Mouse (Mus musculus) testis, adult 2 months (tissue): ENCODE measurements at regions not wholly inside any gene's neighbourhood (a gene's known extent, or its start where the extent isn't known, plus 50 kb on each side); places are given as distances from the start of the nearest gene placed in this dataset.

Source experiments
- CTCF ChIP-seq: fragments of 200-500 bp; IDR thresholded peaks from 2 replicates; pipeline ENCODE4 v1.5.1; 2012; ENCODE audit warnings: low read depth, mild to moderate bottlenecking, inconsistent platforms, low read length, moderate library complexity; ENCODE audit not compliant: control insufficient read depth, insufficient read depth, insufficient replicate concordance
- POLR2A ChIP-seq: fragments of 200-500 bp; IDR thresholded peaks from 2 replicates; pipeline ENCODE4 v1.6.1; 2012; ENCODE audit warnings: low read depth, mild to moderate bottlenecking, inconsistent platforms, low read length, moderate library complexity; ENCODE audit not compliant: control insufficient read depth

GRCm38 (mm10) chr12:68676096-68676775 lies 482.8 kb downstream of the Rps29 start:
- TF ChIP-seq CTCF (no peak), POLR2A (no peak)
